Mouse (Mus musculus) midbrain, postnatal 0 days (tissue): Measurements from ENCODE around the gene Pou6f2. TPM values are rescaled to one million over a fixed set of nuclear protein-coding genes. Genes with fewer than 3 reads are reported as not detected.

Experiments used
- ATAC-seq: fragments of 200-750 bp; cut with Nextera tagmentation; 2 replicates; pipeline ENCODE4 v1.8.0; 2017; ENCODE audit warnings: moderate number of reproducible peaks, mild to moderate bottlenecking, moderate TSS enrichment, moderate library complexity; ENCODE audit not compliant: low FRiP score
- DNase-seq: peaks from one replicate; pipeline ENCODE4 v3.0.0-alpha.2; 2015; ENCODE audit warnings: low spot score
- H3K27ac ChIP-seq: fragments of 300-500 bp; sonication (generic); 2 replicates; pipeline ENCODE4 v1.5.1; 2014; ENCODE audit warnings: low read depth, mild to moderate bottlenecking, low read length, mixed read lengths
- H3K27me3 ChIP-seq: fragments of 300-500 bp; sonication (generic); 2 replicates; pipeline ENCODE4 v1.6.1; 2014; ENCODE audit warnings: low read length, control low read depth, mixed read lengths; ENCODE audit not compliant: insufficient read depth
- H3K36me3 ChIP-seq: fragments of 300-500 bp; sonication (generic); 2 replicates; pipeline ENCODE4 v1.6.1; 2014; ENCODE audit warnings: low read length, control low read depth, mixed read lengths; ENCODE audit not compliant: insufficient read depth
- H3K4me1 ChIP-seq: fragments of 300-500 bp; sonication (generic); 2 replicates; pipeline ENCODE4 v1.6.1; 2014; ENCODE audit warnings: mild to moderate bottlenecking, control low read depth, antibody characterized with exemption, low read length, mixed read lengths; ENCODE audit not compliant: insufficient read depth
- H3K4me2 ChIP-seq: fragments of 300-500 bp; sonication (generic); 2 replicates; pipeline ENCODE4 v1.6.1; 2014; ENCODE audit warnings: low read depth, mild to moderate bottlenecking, low read length, mixed read lengths; ENCODE audit not compliant: poor library complexity, severe bottlenecking
- H3K4me3 ChIP-seq: fragments of 300-500 bp; sonication (generic); 2 replicates; pipeline ENCODE4 v1.5.1; 2014; ENCODE audit warnings: low read depth, mild to moderate bottlenecking, low read length, moderate library complexity
- H3K9ac ChIP-seq: fragments of 300-500 bp; sonication (generic); replicated peaks from 2 replicates; pipeline ENCODE4 v1.6.1; 2014; ENCODE audit warnings: mild to moderate bottlenecking, low read length, moderate library complexity, mixed read lengths; ENCODE audit not compliant: poor library complexity, severe bottlenecking
- H3K9me3 ChIP-seq: fragments of 300-500 bp; sonication (generic); 2 replicates; pipeline ENCODE4 v1.6.1; 2016; ENCODE audit warnings: low read length, control low read depth
- CTCF ChIP-seq: IDR thresholded peaks from 2 replicates; pipeline ENCODE4 v1.5.1; 2016; ENCODE audit warnings: antibody characterized with exemption, mild to moderate bottlenecking
- WGBS: fragments of 180-500 bp; shearing (Covaris S2); extraction: QIAGEN DNeasy Blood & Tissue Kit; methylation state at CpG from one replicate; pipeline ENCODE4 v1.1.7; 2014; 5-methylcytosine and 5-hydroxymethylcytosine counted together
- polyA plus RNA-seq: library from polyadenylated mRNA; unstranded; fragments of >200 nt; fragmentation: Nextera tagmentation; extraction: Ambion mirVana; gene quantifications from 2 replicates; pipeline ENCODE4 v1.2.1, GENCODE M21; 2015
- total RNA-seq: library from RNA; depleted of rRNA; stranded (reverse); fragments of >200 nt; gene quantifications from 2 replicates; pipeline ENCODE4 v1.2.3, GENCODE M21; 2014

Pou6f2 gene
- total and polyA plus RNA-seq, 2 experiments from 2014 or later, result 1.8 to 14.1 TPM

DNA sequence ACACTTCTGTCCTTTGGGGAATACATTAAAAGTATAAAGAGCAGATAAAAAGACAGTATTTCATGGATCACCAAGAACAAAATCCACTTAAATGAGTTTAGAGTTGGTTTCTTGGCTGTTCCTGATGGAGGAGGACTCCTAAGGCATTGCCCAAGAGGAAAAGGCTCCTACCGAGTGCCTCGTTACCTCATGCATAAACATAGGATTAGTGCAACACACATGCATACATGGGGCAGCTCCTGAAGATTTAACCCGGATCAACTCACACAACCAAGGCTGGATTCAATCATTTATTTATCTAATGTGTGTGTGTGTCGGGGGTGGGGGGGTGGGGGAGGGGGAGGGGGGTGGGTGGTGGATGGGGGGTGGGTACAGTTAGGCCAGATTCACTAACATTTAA lies 269.4 kb downstream of the Pou6f2 start:
- DNase-seq (no peak), ATAC-seq (no peak)
- H3K27me3 ChIP-seq, result no peaks in the 10 kb centered on the region; the same call in 1 of the 2 replicates
- no peaks in the 10 kb centered on the region for H3K9me3 ChIP-seq
- H3K27ac ChIP-seq, result no peak overlapping the region
- no peak overlapping the region for H3K4me3 ChIP-seq
- 6% methylated on average over 3 of the region's 4 CpGs for WGBS
- no peak overlapping the region for H3K4me2 ChIP-seq
- peaks cover 5% of the 10 kb centered on the region; the same call in 1 of the 2 replicates for H3K4me1 ChIP-seq
- no peak for TF ChIP-seq CTCF
- no peak overlapping the region for H3K9ac ChIP-seq
- H3K36me3 ChIP-seq, result no peaks in the 10 kb centered on the region

DNA sequence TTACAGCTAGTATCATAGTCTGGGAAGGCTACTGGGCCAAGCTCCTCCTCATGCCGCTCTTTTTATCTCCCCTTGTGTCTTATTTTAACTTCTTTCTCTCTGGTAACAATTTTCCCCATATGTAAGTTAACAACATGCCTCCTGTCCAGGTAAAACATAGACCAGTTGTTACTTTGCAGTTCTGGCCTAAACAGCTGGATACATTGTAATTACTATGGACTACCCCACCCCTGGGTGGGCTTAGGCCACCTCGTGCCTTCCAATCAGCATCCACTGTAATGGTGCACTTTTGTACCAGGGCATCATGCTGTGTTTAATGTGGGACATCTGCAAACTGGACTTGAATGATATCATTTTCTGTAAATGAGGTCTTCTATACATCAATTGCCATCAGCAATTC lies 271.4 kb downstream of the Pou6f2 start:
- Histone ChIP-seq H3K4me1 (peaks cover 5% of the 10 kb centered on the region; the same call in 1 of the 2 replicates), H3K9ac (no peak overlapping the region), H3K27me3 (no peaks in the 10 kb centered on the region), H3K36me3 (no peaks in the 10 kb centered on the region), H3K4me2 (no peak overlapping the region), H3K4me3 (no peak overlapping the region), H3K9me3 (no peaks in the 10 kb centered on the region), H3K27ac (no peak overlapping the region)
- ATAC-seq, result no peak
- no peak for TF ChIP-seq CTCF
- no peak for DNase-seq
- WGBS, result 60% methylated on average over 2 of the region's 2 CpGs

DNA sequence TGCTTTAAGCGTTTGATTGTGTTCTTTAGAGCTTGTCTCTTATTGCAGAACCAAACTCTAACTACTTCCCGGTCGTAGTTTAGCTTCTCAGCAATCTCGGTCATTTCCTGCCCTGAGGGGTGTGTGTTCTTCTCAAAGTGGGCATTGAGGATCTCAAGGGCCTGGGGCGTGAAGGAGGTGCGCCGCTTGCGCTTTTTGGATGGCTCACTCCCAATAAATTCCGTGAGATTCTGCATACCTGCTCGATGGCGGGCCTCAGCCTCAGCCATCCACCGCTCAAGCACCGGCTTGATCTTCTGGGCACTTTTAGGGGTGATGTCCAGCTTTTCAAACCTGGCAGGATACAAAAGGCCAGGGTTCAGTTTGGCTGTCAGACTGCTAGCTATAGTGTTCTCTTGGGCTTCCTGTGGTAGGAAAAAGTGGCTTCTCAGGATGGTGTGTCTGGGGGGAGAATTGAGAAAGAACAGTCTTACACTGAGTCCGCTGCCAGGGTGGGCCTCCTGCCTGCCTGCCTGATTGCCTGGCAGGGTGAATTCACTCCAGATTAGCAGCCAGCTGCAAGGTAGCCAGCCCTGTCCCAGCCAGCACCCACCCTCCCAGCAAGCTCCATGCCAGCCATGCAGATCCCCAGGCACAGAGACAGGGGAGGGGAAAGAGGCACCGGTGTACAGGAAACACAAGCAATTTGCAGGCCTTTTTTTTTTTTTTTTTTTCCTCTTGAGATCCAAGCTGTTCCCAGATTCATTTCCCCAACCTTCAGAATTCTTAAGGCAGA lies 272.1 kb downstream of the Pou6f2 start:
- no peak overlapping the region for H3K4me3 ChIP-seq
- peaks cover 5% of the 10 kb centered on the region; the same call in 1 of the 2 replicates for H3K4me1 ChIP-seq
- H3K9me3 ChIP-seq, result no peaks in the 10 kb centered on the region
- no peaks in the 10 kb centered on the region for H3K27me3 ChIP-seq
- no peaks in the 10 kb centered on the region for H3K36me3 ChIP-seq
- no peak for ATAC-seq
- H3K9ac ChIP-seq, result no peak overlapping the region
- WGBS, result 76% methylated on average over 15 of the region's 15 CpGs
- peak; percentile 33 for DNase-seq
- no peak overlapping the region for H3K4me2 ChIP-seq
- no peak overlapping the region for H3K27ac ChIP-seq
- TF ChIP-seq CTCF, result no peak

DNA sequence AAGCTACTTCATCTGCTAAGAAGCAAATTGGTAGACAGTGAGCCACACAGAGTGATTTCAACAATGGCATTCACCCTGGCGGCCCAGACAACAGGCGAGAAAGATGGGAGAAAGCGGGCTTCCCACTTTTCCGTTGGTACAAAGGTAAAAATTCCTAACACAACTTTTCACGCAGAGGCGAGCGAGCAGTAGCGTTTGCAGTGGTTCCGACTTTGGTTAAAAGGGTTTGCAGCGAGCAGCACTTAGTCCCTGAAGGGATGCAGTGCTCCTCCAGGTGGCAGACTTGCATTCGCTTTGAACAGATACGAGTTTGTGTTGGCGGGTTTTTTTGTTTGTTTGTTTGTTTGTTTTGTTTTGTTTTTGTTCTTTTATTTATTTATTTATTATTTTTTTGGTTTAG lies 273.1 kb downstream of the Pou6f2 start:
- Histone ChIP-seq H3K27me3 (no peaks in the 10 kb centered on the region), H3K9ac (no peak overlapping the region), H3K4me1 (no peaks in the 10 kb centered on the region), H3K4me2 (peak overlapping the region; percentile 33; the same call in 1 of the 2 replicates), H3K27ac (no peak overlapping the region), H3K4me3 (no peak overlapping the region), H3K36me3 (no peaks in the 10 kb centered on the region), H3K9me3 (no peaks in the 10 kb centered on the region)
- DNase-seq, result peak; percentile 88
- ATAC-seq, result 0 out of 2 replicates have a peak, but pooled peaks have one; percentile 69
- peak; percentile 78 for TF ChIP-seq CTCF
- 22% methylated on average over 13 of the region's 13 CpGs for WGBS

DNA sequence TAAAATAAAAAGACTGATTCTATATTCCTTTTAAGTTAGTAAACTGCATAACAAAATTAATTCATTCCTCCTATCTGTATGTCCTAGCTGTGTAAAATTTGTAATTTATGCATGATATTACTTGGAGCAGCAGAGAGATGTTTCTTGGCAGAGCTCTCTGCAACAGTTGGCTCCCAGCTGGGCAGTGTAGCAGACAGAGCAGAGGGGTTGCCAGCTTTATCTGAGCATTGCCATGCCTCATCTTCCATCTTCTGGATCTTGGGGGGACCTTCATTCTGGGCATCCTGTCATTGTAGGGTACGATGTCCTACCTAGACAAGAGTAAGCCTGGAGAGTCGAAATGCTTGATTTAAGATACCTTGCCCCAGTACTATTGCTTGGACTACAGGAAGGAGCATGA lies 277.1 kb downstream of the Pou6f2 start:
- Histone ChIP-seq H3K9me3 (no peaks in the 10 kb centered on the region), H3K4me1 (no peaks in the 10 kb centered on the region), H3K27me3 (no peaks in the 10 kb centered on the region), H3K36me3 (no peaks in the 10 kb centered on the region), H3K9ac (no peak overlapping the region), H3K4me3 (no peak overlapping the region), H3K4me2 (no peak overlapping the region), H3K27ac (no peak overlapping the region)
- ATAC-seq (no peak), DNase-seq (peak; percentile 51)
- TF ChIP-seq CTCF, result no peak
- WGBS, result 93% methylated on average over 2 of the region's 2 CpGs

DNA sequence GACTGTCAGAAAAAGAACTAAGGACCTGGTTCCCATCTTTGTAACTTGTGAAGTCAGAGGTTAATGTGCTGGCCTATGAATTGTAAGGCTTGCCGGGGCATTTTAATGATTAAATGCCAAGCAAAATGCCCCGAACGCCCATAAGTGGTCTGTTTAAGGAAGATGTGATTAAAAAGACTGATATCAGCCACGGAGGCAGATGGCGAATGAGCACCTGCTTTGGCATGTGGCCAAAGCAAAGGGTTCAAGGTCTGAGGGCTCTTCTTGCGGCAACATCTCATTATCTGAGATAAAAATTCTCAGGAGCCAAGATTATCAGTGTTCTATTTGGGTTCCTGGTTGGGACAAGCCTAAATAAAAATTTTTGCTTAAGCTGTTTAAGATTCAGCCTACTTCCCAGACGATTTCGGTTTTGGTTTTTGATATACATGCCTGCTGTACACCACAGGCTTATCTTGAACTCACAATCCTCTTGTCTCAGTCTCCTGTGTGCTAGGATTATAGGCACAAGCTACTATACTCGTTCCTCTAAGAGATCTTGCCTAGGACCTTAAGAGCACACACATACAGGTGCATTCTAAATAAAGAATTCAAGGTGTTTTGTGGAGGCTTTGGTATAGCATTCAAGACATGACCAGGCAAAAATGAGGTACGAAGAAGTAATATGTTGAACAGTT lies 315.9 kb downstream of the Pou6f2 start:
- no peaks in the 10 kb centered on the region for H3K36me3 ChIP-seq
- no peak overlapping the region for H3K4me2 ChIP-seq
- H3K27me3 ChIP-seq, result no peaks in the 10 kb centered on the region
- H3K4me1 ChIP-seq, result no peaks in the 10 kb centered on the region
- no peak overlapping the region for H3K4me3 ChIP-seq
- TF ChIP-seq CTCF, result no peak
- 79% methylated on average over 10 of the region's 10 CpGs for WGBS
- no peak overlapping the region for H3K9ac ChIP-seq
- no peaks in the 10 kb centered on the region for H3K9me3 ChIP-seq
- no peak overlapping the region for H3K27ac ChIP-seq
- ATAC-seq, result no peak
- DNase-seq, result no peak
